22 mouse cellular contexts compared by ENCODE assay signal in genomic region chr12:91880431-91880830, GRCm38 (mm10). TPM values are rescaled to one million over a fixed set of nuclear protein-coding genes. Genes with fewer than 3 reads are reported as not detected.
DNase-seq lines count a peak whose midpoint lies in the region; ATAC-seq and TF ChIP-seq lines count a peak whose summit lies in the region.
"Had no signal": no experiment of that assay in that cellular context is flagged by ENCODE, and none has a peak within 500 bp of the region (broad histone marks: within the 10 kb centered on the region; RNA-seq: fewer than 3 reads in every experiment).

No protein-coding gene starts in this region.

- no peak overlapping the region for H3K27ac ChIP-seq in forebrain, postnatal 0 days (ENCODE audit: low read depth, low read length)
- H3K27ac ChIP-seq: embryonic facial prominence, embryonic 10.5 days; embryonic facial prominence, embryonic 13.5 days; forebrain, embryonic 12.5 days; forebrain, embryonic 15.5 days; gastrocnemius, adult 2 months; hindbrain, embryonic 12.5 days; hindbrain, embryonic 15.5 days had no signal

- TF ChIP-seq CTCF in forebrain, postnatal 0 days (IDR thresholded peaks at IDR 0.05; ENCODE audit: low read depth): no peak

- no peak for ATAC-seq in forebrain, postnatal 0 days
- ATAC-seq: forebrain, embryonic 15.5 days had no signal

- H3K36me3 ChIP-seq in forebrain, postnatal 0 days (ENCODE audit: insufficient read depth): no peaks in the 10 kb centered on the region
- H3K36me3 ChIP-seq: embryonic facial prominence, embryonic 10.5 days; embryonic facial prominence, embryonic 13.5 days; forebrain, embryonic 12.5 days; forebrain, embryonic 15.5 days; hindbrain, embryonic 12.5 days; hindbrain, embryonic 15.5 days had no signal

- no peaks in the 10 kb centered on the region for H3K27me3 ChIP-seq in forebrain, postnatal 0 days (ENCODE audit: insufficient read depth, low read length)
- H3K27me3 ChIP-seq: embryonic facial prominence, embryonic 13.5 days; forebrain, embryonic 12.5 days; forebrain, embryonic 15.5 days; hindbrain, embryonic 12.5 days; hindbrain, embryonic 15.5 days had no signal

- no peak overlapping the region for H3K4me3 ChIP-seq in forebrain, postnatal 0 days (ENCODE audit: low read depth, low read length)
- H3K4me3 ChIP-seq: embryonic facial prominence, embryonic 10.5 days; embryonic facial prominence, embryonic 13.5 days; erythroblast, embryonic 14.5 days; forebrain, embryonic 12.5 days; forebrain, embryonic 15.5 days; gastrocnemius, adult 2 months; hindbrain, embryonic 12.5 days; hindbrain, embryonic 15.5 days had no signal

- no peak overlapping the region for H3K4me2 ChIP-seq in forebrain, postnatal 0 days (ENCODE audit: low read depth)
- H3K4me2 ChIP-seq: embryonic facial prominence, embryonic 13.5 days; forebrain, embryonic 12.5 days; forebrain, embryonic 15.5 days; heart, embryonic 11.5 days; hindbrain, embryonic 12.5 days; hindbrain, embryonic 15.5 days had no signal

- H3K4me1 ChIP-seq in forebrain, postnatal 0 days (ENCODE audit: insufficient read depth): 0 out of 2 replicates have a peak, but pooled peaks cover 3% of the 10 kb centered on the region
- H3K4me1 ChIP-seq: forebrain, embryonic 15.5 days had no signal

- H3K9ac ChIP-seq in forebrain, postnatal 0 days: no peak overlapping the region
- H3K9ac ChIP-seq: embryonic facial prominence, embryonic 13.5 days; forebrain, embryonic 12.5 days; forebrain, embryonic 15.5 days; hindbrain, embryonic 12.5 days; hindbrain, embryonic 15.5 days had no signal

- H3K9me3 ChIP-seq in forebrain, postnatal 0 days (ENCODE audit: low read length): no peaks in the 10 kb centered on the region
- H3K9me3 ChIP-seq: embryonic facial prominence, embryonic 10.5 days; embryonic facial prominence, embryonic 13.5 days; forebrain, embryonic 12.5 days; forebrain, embryonic 15.5 days; hindbrain, embryonic 12.5 days; hindbrain, embryonic 15.5 days had no signal

- DNase-seq in embryo, embryonic 11 days: peak; percentile 16
- DNase-seq in embryo, embryonic 10.5 days (ENCODE audit: low spot score): no peak
- DNase-seq in ES-CJ7 (ENCODE audit: low read depth, low spot score): peak; percentile 23
- peak; percentile 9 for DNase-seq in WW6 (ENCODE audit: low read depth, low spot score)
- DNase-seq in retina, postnatal 1 day: peak; percentile 58
- no peak for DNase-seq in adrenal gland, postnatal 4 days (ENCODE audit: low spot score in 2 of 2)
- DNase-seq in forebrain, postnatal 0 days: no peak
- DNase-seq: adrenal gland, adult 2 months; adrenal gland, postnatal 25 days; cerebellum, adult 18-20 months; cerebellum, adult 9-10 months; cerebellum, postnatal 14 days; gastrocnemius, adult 2 months; gastrocnemius, postnatal 14 days had no signal

- WGBS in forebrain, postnatal 0 days: 81% methylated on average over 13 of the region's 13 CpGs

RNA-seq across cellular contexts. Expression of gene Sel1l, which starts 31.5 kb away (rescaled TPM):
- total RNA-seq in adrenal gland, postnatal 4 days (2021): 100 to 1,000 TPM; 170 to 176 TPM
- total RNA-seq in forebrain, postnatal 0 days (2014; rRNA removed): 65.2 and 73.4 TPM in 2 replicates
- polyA plus RNA-seq in forebrain, postnatal 0 days (2015; fragmentation: Nextera tagmentation; extraction: Ambion mirVana): 59.4 and 95.9 TPM in 2 replicates

Comparison
In these comparisons a context has a peak if more than half of its experiments do, and no peak if none do; other contexts are left out.
1. DNase-seq: peak in embryo, embryonic 11 days (single experiment), ES-CJ7 (single experiment), WW6 (single experiment) and retina, postnatal 1 day (single experiment); none in embryo, embryonic 10.5 days (single experiment), adrenal gland, postnatal 4 days (0 of 2) and forebrain, postnatal 0 days (single experiment).